Mouse (Mus musculus) forebrain, embryonic 16.5 days (tissue): ENCODE results near the gene Dcaf11. TPM values are rescaled to one million over a fixed set of nuclear protein-coding genes. Genes with fewer than 3 reads are reported as not detected.

Experiments
- ATAC-seq: fragments of 200-750 bp; cut with Nextera tagmentation; 2 replicates; pipeline ENCODE4 v1.8.0; 2017; ENCODE audit warnings: mild to moderate bottlenecking, moderate library complexity
- H3K27ac ChIP-seq: fragments of 300-500 bp; sonication (generic); 2 replicates; pipeline ENCODE4 v1.5.1; 2014; ENCODE audit warnings: low read length, control low read depth
- H3K27me3 ChIP-seq: fragments of 300-500 bp; sonication (generic); replicated peaks from 2 replicates; pipeline ENCODE4 v1.6.1; 2014; ENCODE audit warnings: low read length; ENCODE audit not compliant: control insufficient read depth, insufficient read depth
- H3K36me3 ChIP-seq: fragments of 300-500 bp; sonication (generic); 2 replicates; pipeline ENCODE4 v1.6.1; 2014; ENCODE audit not compliant: control insufficient read depth, insufficient read depth
- H3K4me1 ChIP-seq: fragments of 300-500 bp; sonication (generic); replicated peaks from 2 replicates; pipeline ENCODE4 v1.6.1; 2014; ENCODE audit warnings: low read length; ENCODE audit not compliant: control insufficient read depth, insufficient read depth
- H3K4me2 ChIP-seq: fragments of 300-500 bp; sonication (generic); 2 replicates; pipeline ENCODE4 v1.6.1; 2014; ENCODE audit warnings: mild to moderate bottlenecking, low read length, control low read depth
- H3K4me3 ChIP-seq: fragments of 300-500 bp; sonication (generic); replicated peaks from 2 replicates; pipeline ENCODE4 v1.5.1; 2014; ENCODE audit warnings: mild to moderate bottlenecking, low read length, control low read depth
- H3K9ac ChIP-seq: fragments of 300-500 bp; sonication (generic); replicated peaks from 2 replicates; pipeline ENCODE4 v1.6.1; 2014; ENCODE audit warnings: low read depth, low read length, control low read depth
- H3K9me3 ChIP-seq: fragments of 300-500 bp; sonication (generic); 2 replicates; pipeline ENCODE4 v1.6.1; 2016; ENCODE audit warnings: low read length; ENCODE audit not compliant: control insufficient read depth
- WGBS: fragments of 180-500 bp; shearing (Covaris S2); extraction: QIAGEN DNeasy Blood & Tissue Kit; methylation state at CpG from one replicate; pipeline ENCODE4 v1.1.7; 2014; 5-methylcytosine and 5-hydroxymethylcytosine counted together
- polyA plus RNA-seq: library from polyadenylated mRNA; unstranded; fragments of >200 nt; fragmentation: Nextera tagmentation; extraction: Ambion mirVana; gene quantifications from 2 replicates; pipeline ENCODE4 v1.2.1, GENCODE M21; 2015

The Dcaf11 gene
- polyA plus RNA-seq, 1 experiment from 2014 or later: 127 TPM

DNA sequence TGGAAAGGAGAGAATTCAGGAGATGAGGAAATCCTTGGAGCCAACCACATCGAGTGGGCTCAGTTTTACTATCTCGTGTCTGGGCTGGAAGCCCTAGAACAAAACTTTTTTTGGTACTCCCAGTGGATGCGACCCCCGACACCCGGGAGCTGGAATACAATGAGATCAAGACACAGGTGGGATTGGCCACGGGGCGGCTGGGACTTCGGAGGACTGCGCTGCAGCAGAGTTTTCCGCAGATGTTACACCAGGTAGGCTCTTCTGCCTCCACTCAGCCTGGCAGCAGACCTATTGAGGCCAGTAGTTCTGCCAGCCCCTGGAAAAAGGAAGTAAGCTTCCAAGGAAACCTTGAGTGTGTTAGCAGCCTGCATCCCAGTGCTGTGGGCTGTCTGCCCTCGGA, 3.4 kb downstream of the Dcaf11 start:
- Histone ChIP-seq H3K27me3 (no peaks in the 10 kb centered on the region), H3K36me3 (peaks cover 34% of the 10 kb centered on the region), H3K4me3 (no peak overlapping the region), H3K4me2 (no peak overlapping the region), H3K9ac (no peak overlapping the region), H3K4me1 (peaks cover 15% of the 10 kb centered on the region), H3K9me3 (no peaks in the 10 kb centered on the region), H3K27ac (no peak overlapping the region)
- ATAC-seq: no peak
- 92% methylated on average over 11 of the region's 11 CpGs for WGBS

DNA sequence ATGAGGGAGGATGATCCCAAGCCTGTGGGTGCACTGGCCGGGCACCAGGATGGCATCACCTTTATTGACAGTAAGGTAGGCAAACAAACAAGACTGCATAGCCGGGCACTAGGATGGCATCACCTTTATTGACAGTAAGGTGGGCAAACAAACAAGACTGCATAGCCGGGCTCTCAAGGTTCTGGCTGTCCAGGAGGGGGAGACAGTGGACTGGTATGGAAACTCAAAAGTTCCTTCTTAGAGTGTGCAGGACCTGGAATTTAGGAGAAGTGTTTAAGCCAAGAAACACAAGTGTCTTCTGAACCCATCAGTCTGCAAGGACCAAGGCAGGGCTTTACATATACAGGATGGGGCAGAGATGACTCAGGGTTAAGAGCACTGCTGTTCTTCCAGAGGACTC, 5.9 kb downstream of the Dcaf11 start:
- Histone ChIP-seq H3K27me3 (no peaks in the 10 kb centered on the region), H3K27ac (no peak overlapping the region), H3K4me1 (peaks cover 13% of the 10 kb centered on the region), H3K9ac (no peak overlapping the region), H3K4me3 (no peak overlapping the region), H3K36me3 (peaks cover 43% of the 10 kb centered on the region), H3K4me2 (no peak overlapping the region), H3K9me3 (no peaks in the 10 kb centered on the region)
- no peak for ATAC-seq
- 81% methylated on average over 3 of the region's 3 CpGs for whole genome bisulfite sequencing

DNA sequence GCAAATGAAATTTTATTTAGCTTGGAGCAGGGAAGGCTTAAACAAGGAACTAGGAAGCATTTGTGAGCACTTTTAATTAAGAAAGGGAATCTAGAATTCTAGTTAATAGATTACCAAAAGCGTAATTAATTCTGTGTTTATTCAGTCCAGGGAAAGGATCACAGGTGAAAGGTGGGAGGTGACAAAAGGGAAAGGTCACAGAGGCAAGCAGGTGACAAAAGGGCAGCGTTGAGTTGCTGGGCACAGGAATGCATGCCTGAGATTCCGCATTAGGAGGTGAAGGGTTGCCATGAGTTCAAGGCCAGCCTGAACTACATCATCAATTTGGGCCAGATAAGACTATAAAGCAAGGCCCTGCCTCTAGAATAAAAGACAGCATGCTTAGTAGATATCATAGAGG, 7.7 kb downstream of the Dcaf11 start:
- Histone ChIP-seq H3K4me1 (no peaks in the 10 kb centered on the region), H3K27ac (no peak overlapping the region)

DNA sequence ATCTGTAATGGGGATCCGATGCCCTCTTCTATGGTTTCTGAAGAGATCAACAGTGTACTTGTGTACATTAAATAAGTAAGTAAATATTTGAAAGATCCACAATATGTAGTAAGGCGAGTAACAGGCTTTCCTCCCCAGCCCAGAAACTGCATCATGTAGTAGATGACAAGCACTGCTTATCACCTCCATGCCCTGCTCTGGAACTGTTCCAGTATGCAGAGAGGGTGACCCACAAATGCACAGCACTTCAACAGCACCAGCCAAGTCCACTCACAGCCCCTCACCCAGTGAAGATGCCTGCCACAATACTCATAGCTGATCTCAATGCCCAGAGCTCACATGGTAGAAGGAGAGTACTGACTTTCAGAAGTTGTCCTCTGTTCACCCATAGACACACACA, 10.8 kb downstream of the Dcaf11 start:
- Histone ChIP-seq H3K27ac (no peak overlapping the region), H3K9me3 (no peaks in the 10 kb centered on the region), H3K9ac (no peak overlapping the region), H3K4me3 (no peak overlapping the region), H3K36me3 (peaks cover 30% of the 10 kb centered on the region), H3K27me3 (no peaks in the 10 kb centered on the region), H3K4me1 (no peaks in the 10 kb centered on the region), H3K4me2 (no peak overlapping the region)
- ATAC-seq: no peak
- WGBS: 91% methylated on average over 2 of the region's 2 CpGs

More for the DNA sequence above, 7.7 kb downstream of the Dcaf11 start:
- 90% methylated on average over 3 of the region's 3 CpGs for WGBS
- Histone ChIP-seq H3K4me2 (no peak overlapping the region), H3K9ac (no peak overlapping the region), H3K36me3 (peaks cover 43% of the 10 kb centered on the region), H3K27me3 (no peaks in the 10 kb centered on the region), H3K4me3 (no peak overlapping the region), H3K9me3 (no peaks in the 10 kb centered on the region)
- ATAC-seq: no peak

DNA sequence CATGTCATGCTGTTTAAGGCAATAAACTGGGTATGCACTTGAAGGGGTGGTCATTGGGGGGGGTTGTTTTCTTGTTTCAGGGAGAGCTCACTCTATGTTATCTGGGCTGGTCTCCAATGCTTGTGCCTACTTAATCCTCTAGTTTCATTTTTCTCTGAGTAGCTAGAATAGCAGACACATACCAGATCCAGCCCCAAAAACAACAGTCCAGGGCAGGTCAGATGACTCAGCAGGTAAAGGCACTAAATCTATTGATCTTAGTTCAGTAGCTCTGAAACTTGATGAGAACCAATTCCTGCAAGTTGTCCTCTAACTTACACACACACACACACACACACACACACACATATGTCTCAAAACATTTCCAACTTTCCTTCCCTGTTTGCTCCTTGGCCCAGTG, 12.0 kb downstream of the Dcaf11 start:
- no peak overlapping the region for H3K4me3 ChIP-seq
- no peak overlapping the region for H3K4me2 ChIP-seq
- H3K36me3 ChIP-seq: peaks cover 22% of the 10 kb centered on the region
- ATAC-seq: no peak
- no peaks in the 10 kb centered on the region for H3K27me3 ChIP-seq
- no peak overlapping the region for H3K27ac ChIP-seq
- no peak overlapping the region for H3K9ac ChIP-seq
- H3K4me1 ChIP-seq: no peaks in the 10 kb centered on the region
- H3K9me3 ChIP-seq: no peaks in the 10 kb centered on the region

DNA sequence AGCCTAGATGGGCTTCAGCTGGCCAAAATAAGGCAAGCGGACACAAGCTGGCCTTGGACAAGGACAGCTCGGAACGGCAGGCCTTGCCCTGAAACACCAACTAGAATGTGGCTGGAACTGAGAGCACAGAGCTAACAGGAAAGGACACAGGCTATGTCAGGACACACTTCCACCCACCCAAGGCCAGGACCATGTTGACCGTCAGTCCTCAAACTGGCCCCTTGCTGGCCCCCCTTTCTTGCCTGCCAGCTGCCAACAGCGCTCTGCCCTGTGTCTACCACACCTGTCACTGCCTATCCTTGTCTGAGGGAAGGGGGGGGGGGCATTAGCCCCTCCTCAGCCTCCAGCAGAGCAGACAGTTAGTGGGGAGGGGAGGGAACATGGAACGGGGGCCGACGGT, 15.5 kb downstream of the Dcaf11 start, which contains the start of gene Fitm1:
Gene Fitm1, plus strand, starts transcription at position 316 of the 400 bp plus-strand sequence.
- ATAC-seq: no peak
- Histone ChIP-seq H3K9ac (no peak within 1 kb of the TSS), H3K4me1 (peaks cover 15% of the 10 kb centered on the region), H3K4me2 (no peak within 1 kb of the TSS), H3K27me3 (no peaks in the 10 kb centered on the region), H3K36me3 (no peaks in the 10 kb centered on the region), H3K27ac (no peak within 1 kb of the TSS), H3K4me3 (no peak within 1 kb of the TSS), H3K9me3 (no peaks in the 10 kb centered on the region)
- 80% methylated on average over 7 of the region's 8 CpGs for WGBS

DNA sequence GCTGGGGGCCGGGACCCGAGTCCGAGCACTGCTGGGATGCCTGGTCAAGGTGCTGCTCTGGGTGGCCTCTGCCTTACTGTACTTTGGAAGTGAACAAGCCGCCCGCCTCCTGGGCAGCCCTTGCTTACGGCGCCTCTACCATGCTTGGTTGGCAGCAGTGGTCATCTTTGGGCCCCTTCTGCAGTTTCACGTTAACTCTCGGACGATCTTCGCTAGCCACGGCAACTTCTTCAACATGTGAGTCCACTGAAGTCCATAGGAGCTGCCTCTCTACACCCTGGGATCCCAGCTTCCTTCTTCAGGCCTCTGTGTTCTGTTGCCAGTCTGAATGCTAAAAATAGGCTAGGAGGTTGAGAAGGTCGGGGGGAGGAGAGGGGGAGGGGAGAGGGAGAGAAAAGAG, 15.9 kb downstream of the Dcaf11 start:
- no peak overlapping the region for H3K27ac ChIP-seq
- no peaks in the 10 kb centered on the region for H3K36me3 ChIP-seq
- no peak overlapping the region for H3K9ac ChIP-seq
- H3K4me2 ChIP-seq: no peak overlapping the region
- peaks cover 15% of the 10 kb centered on the region for H3K4me1 ChIP-seq
- H3K9me3 ChIP-seq: no peaks in the 10 kb centered on the region
- H3K4me3 ChIP-seq: no peak overlapping the region
- no peaks in the 10 kb centered on the region for H3K27me3 ChIP-seq
- 86% methylated on average over 13 of the region's 13 CpGs for WGBS
- no peak for ATAC-seq

DNA sequence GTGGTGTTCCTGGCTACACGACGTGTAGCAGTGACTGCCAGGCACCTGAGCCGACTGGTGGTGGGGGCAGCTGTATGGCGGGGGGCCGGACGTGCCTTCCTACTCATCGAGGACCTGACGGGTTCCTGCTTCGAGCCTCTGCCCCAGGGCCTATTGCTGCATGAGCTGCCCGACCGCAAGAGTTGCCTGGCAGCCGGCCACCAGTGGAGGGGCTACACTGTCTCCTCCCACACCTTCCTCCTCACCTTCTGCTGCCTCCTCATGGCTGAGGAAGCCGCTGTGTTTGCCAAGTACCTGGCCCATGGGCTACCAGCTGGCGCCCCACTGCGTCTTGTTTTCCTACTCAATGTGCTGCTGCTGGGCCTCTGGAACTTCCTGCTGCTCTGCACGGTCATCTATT, 16.6 kb downstream of the Dcaf11 start:
- no peak for ATAC-seq
- 76% methylated on average over 16 of the region's 16 CpGs for WGBS
- Histone ChIP-seq H3K27ac (no peak overlapping the region), H3K9me3 (no peaks in the 10 kb centered on the region), H3K4me1 (peaks cover 15% of the 10 kb centered on the region), H3K9ac (no peak overlapping the region), H3K27me3 (no peaks in the 10 kb centered on the region), H3K36me3 (no peaks in the 10 kb centered on the region), H3K4me3 (no peak overlapping the region), H3K4me2 (no peak overlapping the region)

DNA sequence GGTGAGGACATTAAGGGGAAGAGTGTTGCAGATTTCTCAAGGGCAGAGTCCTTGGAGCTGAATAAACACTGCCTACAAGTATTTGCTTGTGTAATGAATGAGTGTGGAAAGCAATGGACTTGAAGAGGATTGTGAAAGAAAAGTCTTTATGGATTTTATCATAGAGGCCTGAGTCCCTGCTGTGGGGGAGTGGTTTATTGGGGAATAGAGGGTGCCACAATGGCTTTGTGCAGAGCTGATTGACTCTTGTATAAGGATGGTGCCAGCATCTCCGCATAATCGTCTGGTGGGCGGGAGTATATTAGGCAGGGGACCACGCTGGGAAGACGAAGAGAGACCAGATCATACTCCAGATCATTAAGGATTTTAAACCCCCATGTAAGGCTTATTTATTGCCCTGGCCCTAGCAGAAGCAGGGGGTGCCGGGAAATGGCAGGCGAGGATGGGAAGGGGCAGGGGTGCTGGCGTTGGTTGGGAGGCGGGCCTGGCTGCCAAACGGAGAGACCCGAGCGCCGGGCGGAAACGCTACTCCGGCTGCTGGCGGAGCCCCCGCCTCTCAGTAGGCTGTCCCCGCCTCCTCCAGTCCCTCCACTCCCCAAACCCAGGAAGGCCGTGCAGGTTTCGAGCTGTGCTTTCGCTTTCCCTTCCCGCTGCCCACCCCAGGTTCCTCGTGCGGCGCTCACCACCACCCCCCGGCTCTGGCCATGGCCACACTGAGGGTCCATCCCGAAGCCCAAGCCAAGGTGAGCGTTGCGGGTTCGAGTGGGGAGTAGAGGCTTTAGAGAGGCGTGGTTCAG, 18.3 kb downstream of the Dcaf11 start, which contains the start of gene Psme1:
Gene Psme1, plus strand, starts transcription at position 253 of the 797 bp plus-strand sequence.
- peak; percentile 96 for ATAC-seq
- WGBS: 0% methylated on average over 29 of the region's 32 CpGs
- Histone ChIP-seq H3K9me3 (no peaks in the 10 kb centered on the region), H3K36me3 (no peaks in the 10 kb centered on the region), H3K4me1 (peaks cover 15% of the 10 kb centered on the region), H3K4me3 (peak within 1 kb of the TSS; percentile 84), H3K4me2 (peak within 1 kb of the TSS; percentile 90), H3K9ac (peak within 1 kb of the TSS; percentile 93), H3K27ac (peak within 1 kb of the TSS; percentile 94), H3K27me3 (no peaks in the 10 kb centered on the region)
